Mouse (Mus musculus): ENCODE results near the gene Macf1. TPM values are rescaled to one million over a fixed set of nuclear protein-coding genes. Genes with fewer than 3 reads are reported as not detected.
A peak's percentile ranks its signal among the peaks of the same experiment; 100 is the strongest.

The Macf1 gene
- polyA plus RNA-seq, 1 experiment = 88.5 TPM

DNA sequence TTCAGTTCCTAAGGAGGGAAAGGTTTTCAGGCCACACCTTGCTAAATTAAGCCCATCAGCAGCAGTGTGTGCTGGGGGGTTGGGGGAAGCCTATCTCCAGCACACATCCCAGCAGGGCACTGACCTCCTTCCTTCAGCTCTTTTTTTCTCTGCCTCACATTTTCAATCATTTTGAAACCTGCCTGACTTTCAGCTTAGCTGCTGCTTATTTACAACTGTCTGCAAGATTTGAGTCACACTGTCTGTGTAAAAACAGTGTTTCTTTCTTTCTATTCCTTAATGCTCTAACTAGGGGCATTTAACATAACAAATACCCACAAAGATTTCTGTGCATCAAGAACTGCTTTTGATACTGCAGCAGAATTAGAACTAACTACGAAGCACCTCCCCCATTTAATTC lies 289.9 kb downstream of the Macf1 start:
- Histone ChIP-seq H3K36me3 (ENCODE audit: control insufficient read depth, insufficient read depth) (peaks cover 93% of the 10 kb centered on the region), H3K79me2 (ENCODE audit: control insufficient read depth, insufficient read depth) (peaks cover 7% of the 10 kb centered on the region), H3K4me3 (no peak overlapping the region), H3K27me3 (ENCODE audit: control insufficient read depth, insufficient read depth, insufficient read length) (no peaks in the 10 kb centered on the region), H3K4me2 (ENCODE audit: low read depth) (no peak overlapping the region), H3ac (ENCODE audit: control insufficient read depth, insufficient read length) (no peak overlapping the region)
- TF ChIP-seq MYOD1 (IDR thresholded peaks at IDR 0.05; ENCODE audit: control insufficient read depth in 1 of 3, insufficient read length in 2 of 3, low read depth in 2 of 3) = no peak

DNA sequence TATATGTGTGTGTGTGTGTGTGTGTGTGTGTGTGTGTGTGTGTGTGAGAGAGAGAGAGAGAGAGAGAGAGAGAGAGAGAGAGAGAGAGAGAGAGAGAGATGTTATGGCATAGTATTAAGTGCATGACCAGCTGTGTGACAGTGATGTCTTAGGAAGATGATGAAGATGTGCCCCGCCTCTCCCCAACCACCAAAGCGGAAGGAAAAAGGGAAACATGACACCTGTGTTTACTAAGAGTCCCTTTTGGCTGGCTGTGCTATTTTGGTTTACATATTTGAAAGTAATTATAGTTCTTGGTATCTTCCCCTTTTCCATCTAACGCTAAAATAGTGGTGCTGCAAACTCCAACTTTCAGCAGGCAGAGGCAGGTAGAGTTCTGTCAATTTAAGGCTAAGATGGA lies 291.2 kb downstream of the Macf1 start:
- H3K4me2 ChIP-seq (ENCODE audit: low read depth) = no peak overlapping the region
- H3K27me3 ChIP-seq (ENCODE audit: control insufficient read depth, insufficient read depth, insufficient read length) = no peaks in the 10 kb centered on the region
- peaks cover 3% of the 10 kb centered on the region for H3K79me2 ChIP-seq (ENCODE audit: control insufficient read depth, insufficient read depth)
- H3K36me3 ChIP-seq (ENCODE audit: control insufficient read depth, insufficient read depth) = peaks cover 92% of the 10 kb centered on the region
- TF ChIP-seq CEBPB (IDR thresholded peaks at IDR 0.05; ENCODE audit: insufficient read depth, poor library complexity, severe bottlenecking) = no peak
- no peak overlapping the region for H3ac ChIP-seq (ENCODE audit: control insufficient read depth, insufficient read length)
- H3K4me3 ChIP-seq = no peak overlapping the region

DNA sequence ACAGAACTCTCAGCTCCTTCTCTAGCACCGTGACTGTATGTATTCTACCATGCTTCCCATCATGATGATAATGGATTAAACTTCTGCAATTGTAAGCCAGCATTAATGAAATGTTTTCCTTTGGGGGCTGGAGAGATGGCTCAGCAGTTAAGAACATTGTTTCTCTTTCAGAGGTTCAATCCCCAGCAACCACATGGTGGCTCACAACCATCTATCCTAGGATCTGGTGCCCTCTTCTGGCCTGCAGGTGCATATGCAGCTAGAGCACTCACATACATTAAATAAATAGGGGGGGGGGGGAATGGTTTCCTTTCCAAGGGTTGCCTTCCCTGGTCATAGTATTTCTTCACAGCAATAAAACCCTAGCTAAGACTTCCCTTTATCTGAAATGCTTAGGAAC lies 292.0 kb downstream of the Macf1 start:
- Histone ChIP-seq H3K27me3 (ENCODE audit: control insufficient read depth, insufficient read depth, insufficient read length) (no peaks in the 10 kb centered on the region), H3K36me3 (ENCODE audit: control insufficient read depth, insufficient read depth) (peaks cover 91% of the 10 kb centered on the region), H3K4me2 (ENCODE audit: low read depth) (no peak overlapping the region), H3ac (ENCODE audit: control insufficient read depth, insufficient read length) (no peak overlapping the region), H3K4me3 (no peak overlapping the region), H3K79me2 (ENCODE audit: control insufficient read depth, insufficient read depth) (peaks cover 3% of the 10 kb centered on the region)
- no peak for TF ChIP-seq TCF12 (IDR thresholded peaks at IDR 0.05; ENCODE audit: insufficient read depth, poor library complexity, severe bottlenecking)
- TF ChIP-seq MAX (IDR thresholded peaks at IDR 0.05; ENCODE audit: low read depth) = peak; percentile 15

DNA sequence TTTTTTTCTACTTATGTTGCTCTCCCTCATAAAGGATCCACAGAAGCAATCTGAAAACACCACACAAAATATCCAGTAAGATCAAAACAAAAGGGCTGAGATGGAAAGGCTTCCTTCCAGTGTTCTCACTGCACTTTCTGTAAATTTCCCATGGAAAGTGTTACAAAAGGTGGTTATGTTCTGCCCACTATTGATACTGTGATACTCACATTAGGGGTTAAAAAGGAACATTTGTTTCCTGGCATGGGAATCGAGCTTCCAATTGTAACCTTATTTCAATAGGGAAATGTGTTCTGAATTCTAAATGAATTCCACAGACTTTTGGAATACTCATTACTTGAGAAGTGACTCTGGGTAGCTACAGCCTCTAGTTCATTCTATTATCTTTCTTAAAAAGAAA lies 299.1 kb downstream of the Macf1 start:
- no peaks in the 10 kb centered on the region for H3K27me3 ChIP-seq (ENCODE audit: control insufficient read depth, insufficient read depth, insufficient read length)
- no peak for TF ChIP-seq REST (IDR thresholded peaks at IDR 0.05; ENCODE audit: insufficient read depth, insufficient read length)
- TF ChIP-seq MAX (IDR thresholded peaks at IDR 0.05; ENCODE audit: low read depth) = no peak
- TF ChIP-seq TCF12 (IDR thresholded peaks at IDR 0.05; ENCODE audit: insufficient read depth, poor library complexity, severe bottlenecking) = no peak
- no peak for TF ChIP-seq POLR2AphosphoS2 (IDR thresholded peaks at IDR 0.05; ENCODE audit: insufficient read length, low read depth)
- TF ChIP-seq MYOG (IDR thresholded peaks at IDR 0.05; ENCODE audit: control insufficient read depth in 1 of 3, insufficient read depth in 1 of 3, insufficient read length in 2 of 3, low read depth in 2 of 3) = no peak
- TF ChIP-seq SRF (IDR thresholded peaks at IDR 0.05; ENCODE audit: control insufficient read depth, insufficient read length, low read depth) = no peak
- no peak for TF ChIP-seq POLR2A (IDR thresholded peaks at IDR 0.05; ENCODE audit: insufficient read length, low read depth)
- no peak for TF ChIP-seq E2F4 (IDR thresholded peaks at IDR 0.05; ENCODE audit: insufficient read depth)
- no peak for TF ChIP-seq MYOD1 (IDR thresholded peaks at IDR 0.05; ENCODE audit: control insufficient read depth in 1 of 3, insufficient read length in 2 of 3, low read depth in 2 of 3)
- no peak for TF ChIP-seq CEBPB (IDR thresholded peaks at IDR 0.05; ENCODE audit: insufficient read depth, poor library complexity, severe bottlenecking)
- TF ChIP-seq USF1 (IDR thresholded peaks at IDR 0.05; ENCODE audit: low read depth) = no peak
- TF ChIP-seq TCF3 (IDR thresholded peaks at IDR 0.05; ENCODE audit: insufficient read length, low read depth) = no peak
- H3K4me2 ChIP-seq (ENCODE audit: low read depth) = no peak overlapping the region
- peaks cover 97% of the 10 kb centered on the region for H3K36me3 ChIP-seq (ENCODE audit: control insufficient read depth, insufficient read depth)
- H3K4me3 ChIP-seq = no peak overlapping the region
- H3ac ChIP-seq (ENCODE audit: control insufficient read depth, insufficient read length) = no peak overlapping the region
- no peaks in the 10 kb centered on the region for H3K79me2 ChIP-seq (ENCODE audit: control insufficient read depth, insufficient read depth)

DNA sequence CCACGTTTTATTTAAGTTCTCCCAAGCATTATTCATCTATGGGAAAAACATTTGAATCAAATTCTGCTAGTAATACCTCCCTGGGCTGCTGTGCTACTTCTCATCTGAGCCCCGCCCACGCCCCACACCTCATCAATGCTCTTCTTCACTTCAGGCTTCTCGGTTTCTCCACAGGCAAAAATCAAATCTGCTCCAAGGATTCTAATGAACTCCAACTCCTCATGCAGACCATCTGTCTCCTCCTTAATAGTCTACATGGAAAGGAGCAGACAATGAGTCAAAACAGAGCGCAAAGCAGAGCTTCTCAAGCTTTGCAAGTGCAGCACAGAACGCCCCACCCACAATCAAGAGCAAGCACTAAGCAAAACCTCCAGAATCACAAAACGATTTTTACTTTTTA lies 301.0 kb downstream of the Macf1 start:
- Histone ChIP-seq H3K27me3 (ENCODE audit: control insufficient read depth, insufficient read depth, insufficient read length) (no peaks in the 10 kb centered on the region), H3K4me3 (no peak overlapping the region)
- TF ChIP-seq USF1 (IDR thresholded peaks at IDR 0.05; ENCODE audit: low read depth) = no peak
- no peak for TF ChIP-seq E2F4 (IDR thresholded peaks at IDR 0.05; ENCODE audit: insufficient read depth)
- TF ChIP-seq POLR2AphosphoS2 (IDR thresholded peaks at IDR 0.05; ENCODE audit: insufficient read length, low read depth) = no peak
- TF ChIP-seq TCF3 (IDR thresholded peaks at IDR 0.05; ENCODE audit: insufficient read length, low read depth) = no peak
- no peak for TF ChIP-seq TCF12 (IDR thresholded peaks at IDR 0.05; ENCODE audit: insufficient read depth, poor library complexity, severe bottlenecking)
- no peak for TF ChIP-seq CEBPB (IDR thresholded peaks at IDR 0.05; ENCODE audit: insufficient read depth, poor library complexity, severe bottlenecking)
- TF ChIP-seq SRF (IDR thresholded peaks at IDR 0.05; ENCODE audit: control insufficient read depth, insufficient read length, low read depth) = no peak
- no peak for TF ChIP-seq MAX (IDR thresholded peaks at IDR 0.05; ENCODE audit: low read depth)
- TF ChIP-seq POLR2A (IDR thresholded peaks at IDR 0.05; ENCODE audit: insufficient read length, low read depth) = no peak
- no peak for TF ChIP-seq MYOG (IDR thresholded peaks at IDR 0.05; ENCODE audit: control insufficient read depth in 1 of 3, insufficient read depth in 1 of 3, insufficient read length in 2 of 3, low read depth in 2 of 3)
- TF ChIP-seq MYOD1 (IDR thresholded peaks at IDR 0.05; ENCODE audit: control insufficient read depth in 1 of 3, insufficient read length in 2 of 3, low read depth in 2 of 3) = no peak
- TF ChIP-seq REST (IDR thresholded peaks at IDR 0.05; ENCODE audit: insufficient read depth, insufficient read length) = no peak

DNA sequence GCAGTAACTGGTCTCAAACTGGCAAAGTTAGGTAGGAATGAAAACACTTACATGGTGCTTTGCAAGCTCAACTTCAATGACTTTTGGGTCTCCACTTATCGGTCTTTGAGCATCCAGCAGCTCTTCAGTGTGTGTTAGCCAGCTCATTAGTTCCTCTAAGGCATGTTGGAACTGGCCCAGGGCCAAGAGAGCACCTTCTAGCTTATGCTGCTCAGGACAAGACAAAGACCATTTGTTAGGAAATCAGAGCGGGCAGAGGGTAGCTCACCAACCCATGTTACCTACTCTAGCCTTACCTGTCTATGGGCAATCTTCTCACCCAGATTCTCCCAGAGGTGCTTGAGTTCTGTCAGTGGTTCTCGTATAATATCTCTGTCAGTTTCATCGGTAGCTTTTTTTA lies 302.1 kb downstream of the Macf1 start:
- no peak overlapping the region for H3K4me2 ChIP-seq (ENCODE audit: low read depth)
- H3K4me3 ChIP-seq = no peak overlapping the region
- TF ChIP-seq USF1 (IDR thresholded peaks at IDR 0.05; ENCODE audit: low read depth) (no peak), SRF (IDR thresholded peaks at IDR 0.05; ENCODE audit: control insufficient read depth, insufficient read length, low read depth) (no peak), POLR2AphosphoS2 (IDR thresholded peaks at IDR 0.05; ENCODE audit: insufficient read length, low read depth) (no peak), MYOG (IDR thresholded peaks at IDR 0.05; ENCODE audit: control insufficient read depth in 1 of 3, insufficient read depth in 1 of 3, insufficient read length in 2 of 3, low read depth in 2 of 3) (no peak), TCF3 (IDR thresholded peaks at IDR 0.05; ENCODE audit: insufficient read length, low read depth) (no peak), TCF12 (IDR thresholded peaks at IDR 0.05; ENCODE audit: insufficient read depth, poor library complexity, severe bottlenecking) (no peak), REST (IDR thresholded peaks at IDR 0.05; ENCODE audit: insufficient read depth, insufficient read length) (no peak), CEBPB (IDR thresholded peaks at IDR 0.05; ENCODE audit: insufficient read depth, poor library complexity, severe bottlenecking) (no peak)
- peaks cover 99% of the 10 kb centered on the region for H3K36me3 ChIP-seq (ENCODE audit: control insufficient read depth, insufficient read depth)
- no peaks in the 10 kb centered on the region for H3K79me2 ChIP-seq (ENCODE audit: control insufficient read depth, insufficient read depth)
- H3ac ChIP-seq (ENCODE audit: control insufficient read depth, insufficient read length) = no peak overlapping the region
- no peaks in the 10 kb centered on the region for H3K27me3 ChIP-seq (ENCODE audit: control insufficient read depth, insufficient read depth, insufficient read length)

More for the DNA sequence above, 301.0 kb downstream of the Macf1 start:
- Histone ChIP-seq H3K36me3 (ENCODE audit: control insufficient read depth, insufficient read depth) (peaks cover 97% of the 10 kb centered on the region), H3ac (ENCODE audit: control insufficient read depth, insufficient read length) (no peak overlapping the region), H3K4me2 (ENCODE audit: low read depth) (no peak overlapping the region), H3K79me2 (ENCODE audit: control insufficient read depth, insufficient read depth) (no peaks in the 10 kb centered on the region)
